Mouse (Mus musculus) testis, adult 2 months (tissue): ENCODE data around the gene Prr15l. TPM values are rescaled to one million over a fixed set of nuclear protein-coding genes. Genes with fewer than 3 reads are reported as not detected.

Experiments
- H3K27ac ChIP-seq: fragments of 200-500 bp; 2 replicates; pipeline ENCODE4 v1.5.1; 2012; ENCODE audit warnings: low read depth, low read length; ENCODE audit not compliant: control insufficient read depth, insufficient read depth
- H3K27me3 ChIP-seq: fragments of 200-500 bp; 2 replicates; pipeline ENCODE4 v1.6.1; 2012; ENCODE audit warnings: mild to moderate bottlenecking, low read length, moderate library complexity; ENCODE audit not compliant: control insufficient read depth, insufficient read depth
- H3K36me3 ChIP-seq: fragments of 200-500 bp; 2 replicates; pipeline ENCODE4 v1.6.1; 2012; ENCODE audit warnings: mild to moderate bottlenecking, low read length; ENCODE audit not compliant: control insufficient read depth, insufficient read depth
- H3K4me1 ChIP-seq: fragments of 200-500 bp; 2 replicates; pipeline ENCODE4 v1.6.1; 2012; ENCODE audit warnings: low read length; ENCODE audit not compliant: control insufficient read depth, insufficient read depth
- H3K4me3 ChIP-seq: fragments of 200-500 bp; 2 replicates; pipeline ENCODE4 v1.5.1; 2012; ENCODE audit warnings: low read depth, mild to moderate bottlenecking, low read length, moderate library complexity, mixed read lengths; ENCODE audit not compliant: control insufficient read depth
- CTCF ChIP-seq: fragments of 200-500 bp; IDR thresholded peaks from 2 replicates; pipeline ENCODE4 v1.5.1; 2012; ENCODE audit warnings: low read depth, mild to moderate bottlenecking, inconsistent platforms, low read length, moderate library complexity; ENCODE audit not compliant: control insufficient read depth, insufficient read depth, insufficient replicate concordance
- POLR2A ChIP-seq: fragments of 200-500 bp; IDR thresholded peaks from 2 replicates; pipeline ENCODE4 v1.6.1; 2012; ENCODE audit warnings: low read depth, mild to moderate bottlenecking, inconsistent platforms, low read length, moderate library complexity; ENCODE audit not compliant: control insufficient read depth
- polyA plus RNA-seq: library from polyadenylated mRNA; depleted of rRNA; stranded (reverse); fragments of >200 nt; gene quantifications from 2 replicates; pipeline ENCODE4 v1.2.3, GENCODE M21; 2012

Gene Prr15l
- polyA plus RNA-seq, 1 experiment = 2.1 TPM

DNA sequence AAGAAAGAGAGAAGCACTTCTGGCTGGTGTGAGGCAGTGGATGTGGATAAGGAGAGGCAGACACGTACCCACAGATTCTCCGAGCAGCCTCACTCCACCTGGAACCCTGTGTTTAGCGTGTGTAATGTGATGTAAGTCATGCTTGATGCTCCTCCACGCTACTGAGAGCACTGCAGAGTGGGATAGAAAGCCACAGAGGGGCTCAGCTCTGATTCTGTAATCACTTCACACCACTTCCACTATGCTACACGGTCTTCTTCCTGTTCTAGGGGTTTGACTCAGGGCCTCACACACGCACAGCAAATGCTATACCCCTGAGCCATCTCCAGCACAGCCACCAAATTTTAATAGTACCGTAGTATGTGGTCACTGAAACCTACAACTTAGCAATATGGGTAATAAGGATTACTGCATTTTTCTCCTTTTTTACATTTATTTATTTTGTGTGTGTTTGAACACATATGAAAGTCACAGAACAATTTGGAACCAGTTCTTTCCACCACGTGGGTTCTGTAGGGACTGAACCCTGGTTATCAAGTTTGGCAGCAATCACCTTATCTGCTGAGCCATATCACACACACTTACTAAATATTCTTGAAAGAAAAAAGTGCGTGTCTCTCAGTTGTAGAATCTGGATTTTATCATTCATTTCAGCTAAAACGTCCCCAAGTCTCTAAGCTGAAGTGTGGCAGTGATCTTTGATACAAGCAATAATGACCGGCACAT, 39.8 kb downstream of the Prr15l start:
- Histone ChIP-seq H3K36me3 (no peaks in the 10 kb centered on the region; the same call in 1 of the 2 replicates), H3K4me3 (no peak overlapping the region), H3K4me1 (peaks cover 3% of the 10 kb centered on the region), H3K27ac (no peak overlapping the region), H3K27me3 (no peaks in the 10 kb centered on the region)
- TF ChIP-seq CTCF = no peak
- no peak for TF ChIP-seq POLR2A

DNA sequence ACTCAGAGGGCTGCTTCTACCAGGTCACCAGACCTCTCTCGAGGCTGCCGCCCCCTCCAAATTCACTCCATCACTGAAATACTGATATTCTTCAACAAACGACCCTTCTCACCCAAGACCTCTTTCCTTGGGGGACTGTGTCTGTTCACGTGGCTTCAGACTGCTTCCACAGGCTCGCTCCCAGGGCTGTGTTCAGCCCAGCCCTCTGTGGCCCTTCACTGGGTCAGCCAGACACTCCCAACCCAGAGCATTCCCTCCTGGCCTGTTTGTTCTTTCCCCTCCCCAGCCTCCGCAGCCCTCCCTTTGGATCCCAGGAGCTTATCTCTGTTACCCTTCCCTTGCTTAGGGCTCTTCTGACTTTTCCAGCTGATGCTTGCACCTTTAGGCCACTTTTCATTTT, 40.6 kb downstream of the Prr15l start:
- Histone ChIP-seq H3K4me3 (no peak overlapping the region), H3K36me3 (no peaks in the 10 kb centered on the region; the same call in 1 of the 2 replicates), H3K27ac (peak overlapping the region; percentile 32; the same call in 1 of the 2 replicates), H3K27me3 (no peaks in the 10 kb centered on the region), H3K4me1 (peaks cover 3% of the 10 kb centered on the region)
- TF ChIP-seq CTCF (no peak), POLR2A (no peak)

DNA sequence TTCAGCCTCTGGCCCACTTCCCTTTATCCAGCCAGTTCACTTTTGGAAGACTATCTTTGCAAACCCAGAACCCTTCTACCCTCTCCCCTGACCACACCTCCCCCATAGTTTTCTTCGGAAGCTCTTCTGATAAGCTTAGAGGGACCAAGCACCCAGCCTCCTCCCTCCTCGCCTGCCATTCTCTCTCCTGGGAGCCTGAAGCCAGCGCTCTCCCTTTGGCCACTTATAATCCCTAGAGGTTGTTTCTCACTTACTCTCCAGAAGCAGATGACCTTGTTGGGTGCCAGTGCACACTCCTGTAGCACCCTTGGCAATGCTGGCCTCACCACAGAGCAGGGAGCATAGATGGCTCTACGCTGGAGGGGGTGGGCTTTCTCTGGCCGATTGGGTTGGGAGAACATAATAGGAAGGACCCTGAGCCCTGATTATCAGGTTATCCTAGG, 41.4 kb downstream of the Prr15l start:
- peak overlapping the region; percentile 67 for H3K27ac ChIP-seq
- H3K36me3 ChIP-seq = no peaks in the 10 kb centered on the region; the same call in 1 of the 2 replicates
- TF ChIP-seq CTCF (no peak), POLR2A (no peak)
- H3K27me3 ChIP-seq = no peaks in the 10 kb centered on the region
- H3K4me3 ChIP-seq = no peak overlapping the region
- H3K4me1 ChIP-seq = peaks cover 3% of the 10 kb centered on the region

DNA sequence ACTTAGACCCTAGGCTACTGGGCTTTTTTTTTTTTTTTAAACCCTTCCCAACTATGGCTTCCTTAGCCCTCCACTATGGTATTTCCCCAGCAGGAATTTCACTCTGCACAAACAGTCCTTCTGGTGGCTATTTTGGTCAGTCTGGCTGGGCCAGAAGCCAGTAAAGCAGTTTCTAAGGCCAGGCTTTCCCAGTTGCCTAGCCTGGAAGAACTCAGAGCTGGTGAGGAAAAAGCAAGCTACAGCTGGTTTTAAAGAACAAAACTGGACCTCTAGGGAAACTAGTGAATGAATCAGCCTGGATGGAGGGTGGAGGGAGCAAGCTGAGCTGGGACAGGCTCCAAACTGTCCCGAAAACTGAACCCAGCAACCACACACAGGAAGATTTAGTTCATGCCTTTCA, 41.8 kb downstream of the Prr15l start:
- H3K4me3 ChIP-seq = no peak overlapping the region
- H3K4me1 ChIP-seq = peaks cover 3% of the 10 kb centered on the region
- peak overlapping the region; percentile 67; the same call in 1 of the 2 replicates for H3K27ac ChIP-seq
- H3K27me3 ChIP-seq = no peaks in the 10 kb centered on the region
- no peaks in the 10 kb centered on the region for H3K36me3 ChIP-seq
- TF ChIP-seq CTCF = no peak
- TF ChIP-seq POLR2A = no peak

- Histone ChIP-seq H3K4me3 (no peak overlapping the region), H3K27ac (no peak overlapping the region), H3K36me3 (no peaks in the 10 kb centered on the region), H3K4me1 (peaks cover 3% of the 10 kb centered on the region), H3K27me3 (no peaks in the 10 kb centered on the region)
- TF ChIP-seq POLR2A (no peak), CTCF (no peak)
Measured at GRCm38 (mm10) chr11:96970341-96970740, 42.4 kb downstream of the Prr15l start.

GRCm38 (mm10) chr11:96972906-96973305, 45.0 kb downstream of the Prr15l start:
- H3K27ac ChIP-seq = no peak overlapping the region
- peaks cover 10% of the 10 kb centered on the region for H3K4me1 ChIP-seq
- no peak overlapping the region for H3K4me3 ChIP-seq
- H3K27me3 ChIP-seq = no peaks in the 10 kb centered on the region
- TF ChIP-seq CTCF = no peak
- no peaks in the 10 kb centered on the region for H3K36me3 ChIP-seq

- Histone ChIP-seq H3K4me1 (peaks cover 16% of the 10 kb centered on the region), H3K4me3 (no peak overlapping the region), H3K36me3 (no peaks in the 10 kb centered on the region), H3K27ac (no peak overlapping the region), H3K27me3 (no peaks in the 10 kb centered on the region)
- no peak for TF ChIP-seq POLR2A
- no peak for TF ChIP-seq CTCF
Measured at GRCm38 (mm10) chr11:96973426-96973964, 45.6 kb downstream of the Prr15l start.

GRCm38 (mm10) chr11:96974813-96975212, 46.9 kb downstream of the Prr15l start:
- H3K27ac ChIP-seq = no peak overlapping the region
- H3K27me3 ChIP-seq = no peaks in the 10 kb centered on the region
- H3K4me1 ChIP-seq = peaks cover 21% of the 10 kb centered on the region
- TF ChIP-seq POLR2A (no peak), CTCF (no peak)
- no peak overlapping the region for H3K4me3 ChIP-seq
- H3K36me3 ChIP-seq = no peaks in the 10 kb centered on the region
